Mouse (Mus musculus): ENCODE data around the gene Bphl.
"Not testable (repeated sequence)": the region's sequence is repeated elsewhere in the genome, so short reads cannot be mapped to it uniquely, and the experiment has no call there.

- TF ChIP-seq POLR2A (IDR thresholded peaks at IDR 0.05; ENCODE audit: borderline replicate concordance, extremely low read depth, insufficient read depth, insufficient read length, poor library complexity, severe bottlenecking); CTCF (IDR thresholded peaks at IDR 0.05; ENCODE audit: borderline replicate concordance, extremely low read depth, insufficient read depth, insufficient read length): not testable (repeated sequence)
These were observed 50.8 kb downstream of the Bphl start for GRCm38 (mm10) chr13:34088201-34088649.

Measured in brain, embryonic 14.5 days (tissue).